Mouse (Mus musculus) MEL (cell line): ENCODE results near the gene Prss21.
A peak's percentile ranks its signal among the peaks of the same experiment; 100 is the strongest.

Experiments used
- EP300 ChIP-seq, 2 experiments: IDR thresholded peaks; 2 replicates each; pipeline ENCODE4 v1.6.1; 2011; ENCODE audit warnings: improper control_type of control experiment in 2 of 2, low read length in 2 of 2, low read depth in 1 of 2, mild to moderate bottlenecking in 1 of 2
- KAT2A ChIP-seq: conservative IDR thresholded peaks from 2 replicates; pipeline ENCODE4 v1.6.1; 2012; ENCODE audit warnings: low read depth, low read length, improper control_type of control experiment, inconsistent platforms
- NELFE ChIP-seq: IDR thresholded peaks from 2 replicates; pipeline ENCODE4 v1.6.1; 2011; ENCODE audit warnings: low read depth, low read length, improper control_type of control experiment
- POLR2A ChIP-seq, 2 experiments: IDR thresholded peaks; 2 replicates each; pipeline ENCODE4 v1.6.1; 2011 to 2012; ENCODE audit warnings: low read length in 2 of 2, mild to moderate bottlenecking in 2 of 2, control low read depth in 1 of 2, improper control_type of control experiment in 1 of 2, low read depth in 1 of 2, moderate library complexity in 1 of 2; ENCODE audit not compliant: control insufficient read depth in 1 of 2, insufficient read depth in 1 of 2, poor library complexity in 1 of 2
- RCOR1 ChIP-seq: IDR thresholded peaks from 2 replicates; pipeline ENCODE4 v1.6.1; 2012; ENCODE audit warnings: low read depth, mild to moderate bottlenecking, inconsistent platforms, low read length, improper control_type of control experiment
- USF2 ChIP-seq, 2 experiments: IDR thresholded peaks; 2 replicates each; pipeline ENCODE4 v1.6.1; 2011 to 2012; ENCODE audit warnings: improper control_type of control experiment in 2 of 2, low read length in 2 of 2, borderline replicate concordance in 1 of 2, inconsistent platforms in 1 of 2, low read depth in 1 of 2, mild to moderate bottlenecking in 1 of 2; ENCODE audit not compliant: insufficient read depth in 1 of 2

- TF ChIP-seq NELFE = peak; percentile 57; the same call in 1 of the 2 replicates
- no peak; the same call in 1 of the 2 replicates for TF ChIP-seq KAT2A
- TF ChIP-seq RCOR1 = no peak
- peak; percentile 38 to 77; a peak in 2 of 4 replicates for TF ChIP-seq POLR2A (IDR thresholded peaks at IDR 0.05; ENCODE audit: control insufficient read depth in 1 of 2, insufficient read depth in 1 of 2, low read depth in 1 of 2, low read length in 2 of 2, poor library complexity in 1 of 2)
- no peak for TF ChIP-seq EP300 (IDR thresholded peaks at IDR 0.05; ENCODE audit: low read depth in 1 of 2, low read length in 2 of 2)
- no peak for TF ChIP-seq USF2 (IDR thresholded peaks at IDR 0.05; ENCODE audit: borderline replicate concordance in 1 of 2, insufficient read depth in 1 of 2, low read depth in 1 of 2, low read length in 2 of 2)
Observed at GRCm38 (mm10) chr17:23829064-23829619, 38.7 kb upstream of the Prss21 start, which contains the start of gene Elob.
